ENCODE assay signal across 25 mouse cellular contexts in genomic region chr4:69839868-69840267, GRCm38 (mm10).
A peak's percentile ranks its signal among the peaks of the same experiment; 100 is the strongest.
DNase-seq lines count a peak whose midpoint lies in the region; ATAC-seq and TF ChIP-seq lines count a peak whose summit lies in the region.
"Had no signal": no experiment of that assay in that cellular context is flagged by ENCODE, and none has a peak within 500 bp of the region (broad histone marks: within the 10 kb centered on the region; RNA-seq: fewer than 3 reads in every experiment).

No protein-coding gene starts in this region.

- ATAC-seq in embryonic facial prominence, embryonic 14.5 days (ENCODE audit: low read depth): no peak
- ATAC-seq in midbrain, postnatal 0 days (ENCODE audit: low FRiP score): no peak
- peak; percentile 59; the same call in 1 of the 2 replicates for ATAC-seq in midbrain, embryonic 12.5 days (ENCODE audit: low FRiP score, low read depth)
- no peak for ATAC-seq in midbrain, embryonic 14.5 days (ENCODE audit: low FRiP score, low TSS enrichment)
- ATAC-seq: activated CD4-positive, CD25-positive, alpha-beta regulatory T cell, adult 4 months; CD4-positive, CD25-positive, alpha-beta regulatory T cell, adult 4 months; forebrain, embryonic 13.5 days; forebrain, embryonic 15.5 days; forebrain, postnatal 0 days; Patski had no signal

- no peaks in the 10 kb centered on the region for H3K4me1 ChIP-seq in embryonic facial prominence, embryonic 14.5 days (ENCODE audit: control insufficient read depth, insufficient read depth, low read length)
- peaks cover 7% of the 10 kb centered on the region; the same call in 1 of the 2 replicates for H3K4me1 ChIP-seq in embryonic facial prominence, embryonic 10.5 days
- peaks cover 22% of the 10 kb centered on the region for H3K4me1 ChIP-seq in midbrain, embryonic 10.5 days
- H3K4me1 ChIP-seq in midbrain, postnatal 0 days (ENCODE audit: insufficient read depth, low read length): 0 out of 2 replicates have a peak, but pooled peaks cover 8% of the 10 kb centered on the region
- peaks cover 16% of the 10 kb centered on the region; the same call in 1 of the 2 replicates for H3K4me1 ChIP-seq in midbrain, embryonic 12.5 days
- H3K4me1 ChIP-seq in midbrain, embryonic 14.5 days (ENCODE audit: control insufficient read depth, insufficient read depth, low read length): 0 out of 2 replicates have a peak, but pooled peaks cover 4% of the 10 kb centered on the region
- H3K4me1 ChIP-seq: embryonic facial prominence, embryonic 13.5 days; forebrain, embryonic 13.5 days; forebrain, embryonic 15.5 days had no signal

- H3K4me2 ChIP-seq in embryonic facial prominence, embryonic 14.5 days (ENCODE audit: low read depth, low read length): no peak overlapping the region
- no peak overlapping the region for H3K4me2 ChIP-seq in midbrain, postnatal 0 days (ENCODE audit: low read depth, low read length, poor library complexity, severe bottlenecking)
- H3K4me2 ChIP-seq in midbrain, embryonic 12.5 days (replicated peaks): no peak overlapping the region
- no peak overlapping the region for H3K4me2 ChIP-seq in midbrain, embryonic 14.5 days (ENCODE audit: low read length)
- H3K4me2 ChIP-seq: embryonic facial prominence, embryonic 13.5 days; forebrain, embryonic 13.5 days; forebrain, embryonic 15.5 days had no signal

- TF ChIP-seq CTCF in midbrain, postnatal 0 days (IDR thresholded peaks at IDR 0.05): no peak

- H3K9me3 ChIP-seq in embryonic facial prominence, embryonic 14.5 days (ENCODE audit: control insufficient read depth, low read length): no peaks in the 10 kb centered on the region
- no peaks in the 10 kb centered on the region for H3K9me3 ChIP-seq in embryonic facial prominence, embryonic 10.5 days
- H3K9me3 ChIP-seq in midbrain, embryonic 10.5 days (replicated peaks): no peaks in the 10 kb centered on the region
- H3K9me3 ChIP-seq in midbrain, postnatal 0 days (ENCODE audit: low read length): no peaks in the 10 kb centered on the region
- no peaks in the 10 kb centered on the region for H3K9me3 ChIP-seq in midbrain, embryonic 12.5 days
- no peaks in the 10 kb centered on the region for H3K9me3 ChIP-seq in midbrain, embryonic 14.5 days (ENCODE audit: control insufficient read depth, low read length)
- H3K9me3 ChIP-seq: embryonic facial prominence, embryonic 13.5 days; forebrain, embryonic 13.5 days; forebrain, embryonic 15.5 days had no signal

- WGBS in embryonic facial prominence, embryonic 14.5 days: 45% methylated on average over 9 of the region's 9 CpGs
- WGBS in embryonic facial prominence, embryonic 10.5 days: 55% methylated on average over 9 of the region's 9 CpGs
- WGBS in midbrain, embryonic 10.5 days: 64% methylated on average over 9 of the region's 9 CpGs
- WGBS in midbrain, postnatal 0 days: 40% methylated on average over 9 of the region's 9 CpGs
- 61% methylated on average over 9 of the region's 9 CpGs for WGBS in midbrain, embryonic 12.5 days
- WGBS in midbrain, embryonic 14.5 days: 44% methylated on average over 9 of the region's 9 CpGs

- peak; percentile 4 for DNase-seq in embryonic facial prominence, embryonic 14.5 days (ENCODE audit: low spot score)
- DNase-seq in embryonic facial prominence, embryonic 10.5 days (ENCODE audit: low spot score): no peak
- no peak for DNase-seq in midbrain, embryonic 10.5 days (ENCODE audit: low spot score)
- DNase-seq in midbrain, postnatal 0 days (ENCODE audit: low spot score): no peak
- DNase-seq in midbrain, embryonic 14.5 days: peak; percentile 18
- no peak for DNase-seq in cerebellum, postnatal 14 days
- DNase-seq in adrenal gland, postnatal 10 days: no peak
- DNase-seq: adrenal gland, adult 8-10 months; adrenal gland, postnatal 25 days; B cell, adult 2 months; cerebellum, adult 11 months; cerebellum, adult 18-20 months; cerebellum, adult 8-10 months; cerebellum, adult 9-11 months; cerebellum, postnatal 25 days; forebrain, postnatal 0 days had no signal

- H3K4me3 ChIP-seq in embryonic facial prominence, embryonic 14.5 days (ENCODE audit: low read depth, low read length): no peak overlapping the region
- H3K4me3 ChIP-seq in embryonic facial prominence, embryonic 10.5 days: no peak overlapping the region
- H3K4me3 ChIP-seq in midbrain, embryonic 10.5 days: no peak overlapping the region
- H3K4me3 ChIP-seq in midbrain, postnatal 0 days (ENCODE audit: low read depth, low read length): no peak overlapping the region
- H3K4me3 ChIP-seq in midbrain, embryonic 12.5 days: no peak overlapping the region
- no peak overlapping the region for H3K4me3 ChIP-seq in midbrain, embryonic 14.5 days (replicated peaks; ENCODE audit: low read depth, low read length)
- H3K4me3 ChIP-seq: embryonic facial prominence, embryonic 13.5 days; forebrain, embryonic 13.5 days; forebrain, embryonic 15.5 days had no signal

- no peaks in the 10 kb centered on the region for H3K36me3 ChIP-seq in embryonic facial prominence, embryonic 14.5 days (ENCODE audit: control insufficient read depth, insufficient read depth, low read length)
- no peaks in the 10 kb centered on the region for H3K36me3 ChIP-seq in embryonic facial prominence, embryonic 10.5 days (replicated peaks)
- no peaks in the 10 kb centered on the region for H3K36me3 ChIP-seq in midbrain, embryonic 10.5 days
- H3K36me3 ChIP-seq in midbrain, postnatal 0 days (ENCODE audit: insufficient read depth, low read length): no peaks in the 10 kb centered on the region
- H3K36me3 ChIP-seq in midbrain, embryonic 12.5 days: no peaks in the 10 kb centered on the region
- no peaks in the 10 kb centered on the region for H3K36me3 ChIP-seq in midbrain, embryonic 14.5 days (ENCODE audit: control insufficient read depth, insufficient read depth, low read length)
- H3K36me3 ChIP-seq: embryonic facial prominence, embryonic 13.5 days; forebrain, embryonic 15.5 days; G1E had no signal

- H3K9ac ChIP-seq in embryonic facial prominence, embryonic 14.5 days (ENCODE audit: low read depth, low read length): no peak overlapping the region
- H3K9ac ChIP-seq in midbrain, postnatal 0 days (replicated peaks; ENCODE audit: low read length, poor library complexity, severe bottlenecking): no peak overlapping the region
- H3K9ac ChIP-seq in midbrain, embryonic 12.5 days (replicated peaks): no peak overlapping the region
- no peak overlapping the region for H3K9ac ChIP-seq in midbrain, embryonic 14.5 days (replicated peaks; ENCODE audit: low read length)
- H3K9ac ChIP-seq: embryonic facial prominence, embryonic 13.5 days; forebrain, embryonic 13.5 days; forebrain, embryonic 15.5 days; forebrain, postnatal 0 days had no signal

- H3K27me3 ChIP-seq in embryonic facial prominence, embryonic 14.5 days (replicated peaks; ENCODE audit: control insufficient read depth, insufficient read depth, low read length): no peaks in the 10 kb centered on the region
- no peaks in the 10 kb centered on the region for H3K27me3 ChIP-seq in embryonic facial prominence, embryonic 10.5 days (replicated peaks; ENCODE audit: low read depth, poor library complexity, severe bottlenecking)
- H3K27me3 ChIP-seq in midbrain, embryonic 10.5 days (ENCODE audit: low read depth, poor library complexity, severe bottlenecking): no peaks in the 10 kb centered on the region
- no peaks in the 10 kb centered on the region for H3K27me3 ChIP-seq in midbrain, postnatal 0 days (ENCODE audit: insufficient read depth, low read length)
- H3K27me3 ChIP-seq in midbrain, embryonic 12.5 days: no peaks in the 10 kb centered on the region
- no peaks in the 10 kb centered on the region for H3K27me3 ChIP-seq in midbrain, embryonic 14.5 days (ENCODE audit: control insufficient read depth, insufficient read depth, low read length)
- H3K27me3 ChIP-seq: CH12.LX; embryonic facial prominence, embryonic 13.5 days; forebrain, embryonic 13.5 days; forebrain, embryonic 15.5 days; Patski had no signal

- no peak overlapping the region for H3K27ac ChIP-seq in embryonic facial prominence, embryonic 14.5 days (replicated peaks; ENCODE audit: low read depth, low read length)
- no peak overlapping the region for H3K27ac ChIP-seq in embryonic facial prominence, embryonic 10.5 days (replicated peaks)
- peak overlapping the region; percentile 55; the same call in 1 of the 2 replicates for H3K27ac ChIP-seq in midbrain, embryonic 10.5 days (replicated peaks)
- H3K27ac ChIP-seq in midbrain, postnatal 0 days (ENCODE audit: low read depth, low read length): no peak overlapping the region
- H3K27ac ChIP-seq in midbrain, embryonic 12.5 days (replicated peaks): no peak overlapping the region
- H3K27ac ChIP-seq in midbrain, embryonic 14.5 days (replicated peaks; ENCODE audit: low read depth, low read length): no peak overlapping the region
- H3K27ac ChIP-seq: embryonic facial prominence, embryonic 13.5 days; forebrain, embryonic 13.5 days; forebrain, embryonic 15.5 days had no signal

Comparison
In these comparisons a context has a peak if more than half of its experiments do, and no peak if none do; other contexts are left out.
1. DNase-seq: peak in embryonic facial prominence, embryonic 14.5 days (single experiment) and midbrain, embryonic 14.5 days (single experiment); none in embryonic facial prominence, embryonic 10.5 days (single experiment), midbrain, embryonic 10.5 days (single experiment), midbrain, postnatal 0 days (single experiment), cerebellum, postnatal 14 days (0 of 2) and adrenal gland, postnatal 10 days (single experiment).